Mouse (Mus musculus) C2C12 (cell line): Measurements from ENCODE around the gene B230307C23Rik. TPM values are rescaled to one million over a fixed set of nuclear protein-coding genes. Genes with fewer than 3 reads are reported as not detected.

Source experiments
- H3K27me3 ChIP-seq: one replicate; pipeline ENCODE4 v1.6.1; 2011; ENCODE audit not compliant: control insufficient read depth, insufficient read depth, insufficient read length
- H3K36me3 ChIP-seq: one replicate; pipeline ENCODE4 v1.6.1; 2011; ENCODE audit not compliant: control insufficient read depth, insufficient read depth
- H3K4me3 ChIP-seq: one replicate; pipeline ENCODE4 v1.5.1; 2011; ENCODE audit warnings: mild to moderate bottlenecking, control low read depth; ENCODE audit not compliant: poor library complexity, insufficient read depth, severe bottlenecking
- H3K79me2 ChIP-seq: one replicate; pipeline ENCODE4 v1.6.1; 2011; ENCODE audit not compliant: control insufficient read depth, insufficient read depth
- H3K79me3 ChIP-seq: one replicate; pipeline ENCODE4 v1.6.1; 2011; ENCODE audit warnings: low read depth, control low read depth
- H3ac ChIP-seq: one replicate; pipeline ENCODE3; 2011; ENCODE audit warnings: low read depth; ENCODE audit not compliant: control insufficient read depth, insufficient read length
- CEBPB ChIP-seq: IDR thresholded peaks from one replicate; pipeline ENCODE4 v1.6.1; 2011; ENCODE audit warnings: low read depth, mild to moderate bottlenecking, control low read depth, moderate library complexity
- CTCF ChIP-seq: IDR thresholded peaks from one replicate; pipeline ENCODE4 v1.5.1; 2011; ENCODE audit not compliant: control insufficient read depth, insufficient read depth, insufficient read length
- FOSL1 ChIP-seq: IDR thresholded peaks from one replicate; pipeline ENCODE4 v1.8.0; 2011; ENCODE audit warnings: mild to moderate bottlenecking, low read length; ENCODE audit not compliant: poor library complexity, insufficient read depth, severe bottlenecking
- MAX ChIP-seq: IDR thresholded peaks from one replicate; pipeline ENCODE4 v1.6.1; 2011; ENCODE audit warnings: mild to moderate bottlenecking, control low read depth
- MYOD1 ChIP-seq: IDR thresholded peaks from one replicate; pipeline ENCODE4 v1.6.1; 2011; ENCODE audit warnings: low read depth; ENCODE audit not compliant: control insufficient read depth, insufficient read length
- MYOG ChIP-seq: IDR thresholded peaks from one replicate; pipeline ENCODE4 v1.6.1; 2011; ENCODE audit not compliant: control insufficient read depth, insufficient read length; ENCODE audit errors: extremely low read depth
- USF1 ChIP-seq: IDR thresholded peaks from one replicate; pipeline ENCODE4 v1.6.1; 2011; ENCODE audit warnings: low read depth, mild to moderate bottlenecking, control low read depth, moderate library complexity
- polyA plus RNA-seq: library from polyadenylated mRNA; unstranded; fragments of >200 nt; fragmentation: generic; extraction: Trizol; gene quantifications from one replicate; pipeline ENCODE4 v1.2.1, GENCODE M21; 2012; ENCODE audit warnings: missing spikeins

The B230307C23Rik gene
- polyA plus RNA-seq, 1 experiment: 5.2 TPM

DNA sequence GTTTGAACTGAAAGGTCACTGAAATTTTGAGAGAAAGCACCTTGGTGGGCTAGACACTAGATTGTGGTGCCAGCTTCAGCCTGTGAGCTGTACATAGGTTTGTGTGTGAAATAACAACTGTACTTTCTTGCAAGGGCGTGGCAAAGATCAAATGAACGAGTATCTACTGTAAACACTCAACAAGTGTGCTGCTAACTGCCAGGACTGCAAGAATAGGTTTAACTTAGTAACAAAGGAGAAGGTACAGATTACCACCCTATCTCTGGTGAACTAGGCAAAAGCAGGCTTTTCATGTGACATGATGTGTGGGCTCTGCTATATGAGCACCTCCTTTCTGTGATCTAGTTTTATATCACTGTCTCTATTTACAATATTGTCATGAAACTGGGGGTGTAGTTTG is 43.8 kb upstream of the B230307C23Rik start:
- Histone ChIP-seq H3ac (no peak overlapping the region), H3K36me3 (peaks cover 65% of the 10 kb centered on the region), H3K79me3 (peaks cover 14% of the 10 kb centered on the region), H3K4me3 (no peak overlapping the region), H3K27me3 (no peaks in the 10 kb centered on the region), H3K79me2 (peaks cover 23% of the 10 kb centered on the region)
- no peak for TF ChIP-seq MYOG
- no peak for TF ChIP-seq MYOD1
- no peak for TF ChIP-seq MAX
- TF ChIP-seq CEBPB: no peak
- TF ChIP-seq CTCF: no peak
- TF ChIP-seq USF1: no peak
- TF ChIP-seq FOSL1: no peak

DNA sequence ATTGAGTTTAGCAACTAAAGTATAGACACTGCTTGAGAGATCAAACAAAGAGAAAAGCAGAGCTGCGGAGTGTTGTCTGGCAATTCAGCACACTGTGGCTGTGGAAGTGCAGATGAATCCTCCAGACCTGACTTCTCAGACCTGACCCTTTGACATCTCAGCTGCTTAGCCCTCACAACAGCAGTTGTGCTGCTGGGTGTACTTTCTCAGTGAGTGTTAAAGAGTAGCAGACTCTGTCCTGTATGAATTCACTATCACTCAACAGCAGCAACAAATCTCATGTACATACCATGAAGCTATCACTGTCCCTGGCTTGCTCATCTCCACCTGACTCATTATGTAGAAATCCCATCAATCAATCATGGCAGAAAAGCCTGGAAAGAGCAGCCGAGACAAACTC is 41.1 kb upstream of the B230307C23Rik start:
- no peaks in the 10 kb centered on the region for H3K27me3 ChIP-seq
- H3K4me3 ChIP-seq: no peak overlapping the region
- TF ChIP-seq CEBPB: no peak
- TF ChIP-seq FOSL1: no peak
- TF ChIP-seq MYOG: no peak
- TF ChIP-seq MAX: no peak
- H3K36me3 ChIP-seq: peaks cover 50% of the 10 kb centered on the region
- peaks cover 33% of the 10 kb centered on the region for H3K79me3 ChIP-seq
- no peak overlapping the region for H3ac ChIP-seq
- H3K79me2 ChIP-seq: peaks cover 50% of the 10 kb centered on the region

DNA sequence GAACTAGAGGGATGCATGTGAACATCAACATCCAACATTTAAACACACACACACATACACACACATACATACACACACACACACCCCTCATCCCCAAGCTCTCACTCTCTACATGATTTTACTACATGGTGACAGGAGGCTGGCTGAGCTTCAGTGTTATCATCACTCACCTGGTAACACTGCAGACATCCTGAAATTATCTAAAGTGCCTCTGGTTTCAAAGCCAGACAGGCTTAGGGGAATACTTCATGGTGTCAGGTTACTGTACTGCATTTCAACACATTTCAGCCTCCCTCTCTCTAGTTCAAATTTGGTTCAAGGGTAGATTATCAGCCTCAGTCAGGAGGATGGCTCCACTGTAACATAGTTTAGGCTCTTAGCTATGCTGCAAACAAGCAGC is 39.5 kb upstream of the B230307C23Rik start:
- H3K4me3 ChIP-seq: no peak overlapping the region
- H3K36me3 ChIP-seq: peaks cover 37% of the 10 kb centered on the region
- TF ChIP-seq MAX (no peak), MYOG (no peak), FOSL1 (no peak)
- H3K79me3 ChIP-seq: peaks cover 38% of the 10 kb centered on the region
- H3K79me2 ChIP-seq: peaks cover 59% of the 10 kb centered on the region
- no peak overlapping the region for H3ac ChIP-seq
- H3K27me3 ChIP-seq: no peaks in the 10 kb centered on the region

DNA sequence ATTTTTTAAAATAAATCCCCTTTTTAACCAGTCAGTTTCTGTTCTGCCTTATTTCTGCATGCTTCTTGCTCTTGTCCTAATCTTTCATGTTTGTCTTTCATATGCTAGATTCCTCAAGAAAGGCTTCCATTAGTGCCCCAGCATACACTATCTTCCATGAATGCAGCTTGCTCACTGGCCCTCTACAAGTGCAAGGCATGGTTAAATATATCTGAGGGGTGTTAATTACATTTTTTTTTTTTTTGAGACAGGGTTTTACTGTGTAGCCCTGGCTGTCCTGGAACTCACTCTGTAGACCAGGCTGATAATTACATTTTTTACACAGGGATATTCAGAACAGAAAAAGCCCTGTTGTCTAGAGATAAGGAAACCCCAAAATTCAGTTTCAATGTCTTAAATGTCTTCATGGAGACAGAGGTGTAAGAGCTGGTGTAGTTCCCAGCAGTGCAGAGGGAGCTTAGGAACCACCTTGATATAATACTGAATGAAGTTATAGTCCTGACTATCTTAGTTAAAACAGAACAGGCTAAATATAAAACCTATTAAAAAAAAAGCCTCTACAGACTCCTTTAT is 38.6 kb upstream of the B230307C23Rik start:
- peaks cover 38% of the 10 kb centered on the region for H3K79me3 ChIP-seq
- H3K36me3 ChIP-seq: peaks cover 30% of the 10 kb centered on the region

DNA sequence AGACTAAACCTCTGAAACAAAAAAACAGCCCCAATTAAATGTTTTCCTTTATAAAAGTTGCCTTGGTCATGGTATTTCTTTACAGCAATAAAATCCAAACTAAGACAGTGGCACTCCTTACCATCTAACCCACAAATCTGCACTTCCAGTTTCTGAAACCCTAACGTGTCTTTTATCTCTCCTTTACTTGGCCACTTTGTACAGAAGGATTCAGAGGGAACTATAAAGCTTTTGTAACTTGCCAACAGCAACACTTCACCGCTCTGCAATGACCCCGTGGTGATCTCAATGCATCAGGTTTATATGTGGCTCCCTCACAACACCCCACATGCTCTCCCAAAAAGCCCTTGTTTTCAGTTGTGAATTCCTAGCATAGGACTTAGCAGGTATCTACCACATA is 36.8 kb upstream of the B230307C23Rik start:
- peaks cover 45% of the 10 kb centered on the region for H3K79me2 ChIP-seq
- H3K4me3 ChIP-seq: no peak overlapping the region
- H3K27me3 ChIP-seq: no peaks in the 10 kb centered on the region
- H3K36me3 ChIP-seq: peaks cover 19% of the 10 kb centered on the region
- H3ac ChIP-seq: no peak overlapping the region
- TF ChIP-seq CEBPB (no peak), USF1 (no peak), MYOG (no peak), CTCF (no peak), MAX (no peak), FOSL1 (no peak), MYOD1 (no peak)
- H3K79me3 ChIP-seq: peaks cover 34% of the 10 kb centered on the region

More for the DNA sequence above, 38.6 kb upstream of the B230307C23Rik start:
- TF ChIP-seq USF1 (no peak), MYOD1 (no peak), MYOG (no peak), CEBPB (no peak), MAX (no peak), CTCF (no peak), FOSL1 (no peak)
- H3K4me3 ChIP-seq: no peak overlapping the region
- no peak overlapping the region for H3ac ChIP-seq
- H3K79me2 ChIP-seq: peaks cover 59% of the 10 kb centered on the region
- H3K27me3 ChIP-seq: no peaks in the 10 kb centered on the region

GRCm38 (mm10) chr16:97961381-97962150 is 35.5 kb upstream of the B230307C23Rik start:
- peak overlapping the region; percentile 65 for H3ac ChIP-seq
- peak overlapping the region; percentile 72 for H3K4me3 ChIP-seq
- H3K36me3 ChIP-seq: peaks cover 7% of the 10 kb centered on the region
- no peaks in the 10 kb centered on the region for H3K27me3 ChIP-seq
- TF ChIP-seq MYOD1: no peak
- TF ChIP-seq MAX: no peak
- TF ChIP-seq USF1: no peak
- TF ChIP-seq CTCF: no peak
- no peak for TF ChIP-seq FOSL1
- no peak for TF ChIP-seq CEBPB
- TF ChIP-seq MYOG: no peak
- H3K79me2 ChIP-seq: peaks cover 45% of the 10 kb centered on the region
- peaks cover 28% of the 10 kb centered on the region for H3K79me3 ChIP-seq
